Comparison of ENCODE assay signal across 9 mouse cellular contexts in the genomic region with DNA sequence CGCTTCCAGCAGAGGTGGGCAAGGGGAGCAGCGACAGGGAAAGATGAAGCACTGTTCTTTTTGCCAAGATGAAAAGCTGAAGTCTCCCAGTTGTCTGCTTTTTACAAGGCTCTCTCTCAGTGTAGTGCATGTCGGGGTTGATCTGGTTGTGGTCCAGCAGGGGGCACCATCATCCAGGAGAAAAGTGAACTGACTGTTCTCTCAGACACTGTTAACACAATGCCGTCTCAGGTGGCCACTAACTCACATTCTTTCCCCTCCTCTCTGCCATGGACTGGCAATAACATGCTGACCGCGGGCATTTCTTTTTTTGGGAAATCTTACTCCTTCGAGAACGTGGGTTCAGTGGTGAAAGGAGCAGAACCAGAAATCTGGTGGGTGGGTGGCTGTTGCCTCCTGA. TPM values are rescaled to one million over a fixed set of nuclear protein-coding genes. Genes with fewer than 3 reads are reported as not detected.
DNase-seq lines count a peak whose midpoint lies in the region; ATAC-seq lines count a peak whose summit lies in the region.
"Had no signal": no experiment of that assay in that cellular context is flagged by ENCODE, and none has a peak within 500 bp of the region (broad histone marks: within the 10 kb centered on the region; RNA-seq: fewer than 3 reads in every experiment).

No protein-coding gene starts in this region.

- ATAC-seq in hindbrain, embryonic 15.5 days (ENCODE audit: low FRiP score, low read depth) = peak; percentile 70

- peak; percentile 92 for DNase-seq in NIH3T3 (ENCODE audit: low read depth)
- peak; percentile 86 to 92 for DNase-seq in cerebellum, postnatal 14 days
- peak; percentile 81 for DNase-seq in gastrocnemius, adult 18-20 months (ENCODE audit: low spot score)
- peak; percentile 62 to 64 for DNase-seq in layer of hippocampus, postnatal 36 days
- peak; percentile 77 for DNase-seq in lung, postnatal 25 days (ENCODE audit: low spot score)
- peak; percentile 86 for DNase-seq in retina, postnatal 1 day
- DNase-seq in thymus, postnatal 36 days = peak; percentile 71 to 75

- H3K27ac ChIP-seq in hindbrain, embryonic 15.5 days (replicated peaks) = no peak overlapping the region
- H3K27ac ChIP-seq: macrophage had no signal

- peaks cover 72% of the 10 kb centered on the region for H3K36me3 ChIP-seq in hindbrain, embryonic 15.5 days

- no peak overlapping the region for H3K9ac ChIP-seq in hindbrain, embryonic 15.5 days

- no peaks in the 10 kb centered on the region for H3K9me3 ChIP-seq in hindbrain, embryonic 15.5 days

- H3K4me3 ChIP-seq in hindbrain, embryonic 15.5 days = no peak overlapping the region

- 33% methylated on average over 8 of the region's 8 CpGs for WGBS in hindbrain, embryonic 15.5 days

- no peaks in the 10 kb centered on the region for H3K27me3 ChIP-seq in hindbrain, embryonic 15.5 days

- H3K4me1 ChIP-seq in hindbrain, embryonic 15.5 days (replicated peaks) = no peaks in the 10 kb centered on the region

- no peak overlapping the region for H3K4me2 ChIP-seq in hindbrain, embryonic 15.5 days

RNA-seq across cellular contexts. Expression of a gene that starts 11.3 kb away (rescaled TPM):
- 10 to 100 TPM; 97.2 to 98.0 TPM for total RNA-seq in gastrocnemius, adult 18-20 months (2021)
- polyA plus RNA-seq in hindbrain, embryonic 15.5 days (2015; fragmentation: Nextera tagmentation; extraction: Ambion mirVana) = 320 and 326 TPM in 2 replicates
- total RNA-seq in layer of hippocampus, postnatal 36 days (2021) = 100 to 1,000 TPM; 186 to 194 TPM

RNA-seq across cellular contexts. Expression of a gene that starts 13.9 kb away (rescaled TPM):
- total RNA-seq in gastrocnemius, adult 18-20 months (2021) = 10 to 100 TPM; 12.2 to 12.7 TPM
- polyA plus RNA-seq in hindbrain, embryonic 15.5 days (2015; fragmentation: Nextera tagmentation; extraction: Ambion mirVana) = 17.0 and 20.7 TPM in 2 replicates
- 10 to 100 TPM; 22.6 to 24.0 TPM for total RNA-seq in layer of hippocampus, postnatal 36 days (2021)

RNA-seq across cellular contexts. Expression of a gene that starts 37.5 kb away (rescaled TPM):
- 10 to 100 TPM; 44.3 to 55.4 TPM for total RNA-seq in gastrocnemius, adult 18-20 months (2021)
- polyA plus RNA-seq in hindbrain, embryonic 15.5 days (2015; fragmentation: Nextera tagmentation; extraction: Ambion mirVana) = 24.4 and 29.4 TPM in 2 replicates
- total RNA-seq in layer of hippocampus, postnatal 36 days (2021) = 10 to 100 TPM; 14.7 to 17.3 TPM

RNA-seq across cellular contexts. Expression of a gene that starts 47.8 kb away (rescaled TPM):
- 100 to 1,000 TPM; 107 to 121 TPM for total RNA-seq in gastrocnemius, adult 18-20 months (2021)
- polyA plus RNA-seq in hindbrain, embryonic 15.5 days (2015; fragmentation: Nextera tagmentation; extraction: Ambion mirVana) = 16.2 and 17.8 TPM in 2 replicates
- total RNA-seq in layer of hippocampus, postnatal 36 days (2021) = 1 to 10 TPM; 4.4 to 5.3 TPM
